ENCODE assay signal across 9 mouse cellular contexts in genomic region chr1:191808688-191809223, GRCm38 (mm10). TPM values are rescaled to one million over a fixed set of nuclear protein-coding genes. Genes with fewer than 3 reads are reported as not detected.
DNase-seq lines count a peak whose midpoint lies in the region; ATAC-seq and TF ChIP-seq lines count a peak whose summit lies in the region.
"Had no signal": no experiment of that assay in that cellular context is flagged by ENCODE, and none has a peak within 500 bp of the region (broad histone marks: within the 10 kb centered on the region; RNA-seq: fewer than 3 reads in every experiment).

No protein-coding gene starts in this region.

- H3K9ac ChIP-seq in stomach, embryonic 16.5 days (ENCODE audit: low read length) = no peak overlapping the region
- H3K9ac ChIP-seq: embryonic facial prominence, embryonic 12.5 days had no signal

- intact Hi-C loops in gastrocnemius, postnatal 36 days (cut with DNase I) = no loop called here

- no peak overlapping the region for H3K4me3 ChIP-seq in stomach, embryonic 16.5 days (replicated peaks; ENCODE audit: low read length)
- no peak overlapping the region for H3K4me3 ChIP-seq in thymus, adult 2 months (ENCODE audit: control insufficient read depth, insufficient read depth, low read length)
- H3K4me3 ChIP-seq: embryonic facial prominence, embryonic 12.5 days had no signal

- 69% methylated on average over 12 of the region's 12 CpGs for WGBS in stomach, embryonic 16.5 days
- WGBS in thymus, adult 2 months = 69% methylated on average over 12 of the region's 12 CpGs

- TF ChIP-seq POLR2A in thymus, adult 2 months (IDR thresholded peaks at IDR 0.05; ENCODE audit: control insufficient read depth, extremely low read depth, insufficient read depth, low read length, poor library complexity) = no peak

- H3K4me1 ChIP-seq in stomach, embryonic 16.5 days (ENCODE audit: control insufficient read depth, insufficient read depth, low read length) = no peaks in the 10 kb centered on the region
- H3K4me1 ChIP-seq in thymus, adult 2 months (replicated peaks; ENCODE audit: control insufficient read depth, insufficient read depth, low read length) = 0 out of 2 replicates have a peak, but pooled peaks cover 3% of the 10 kb centered on the region
- H3K4me1 ChIP-seq: embryonic facial prominence, embryonic 12.5 days had no signal

- no peak overlapping the region for H3K27ac ChIP-seq in stomach, embryonic 16.5 days (ENCODE audit: low read length)
- H3K27ac ChIP-seq in thymus, adult 2 months (ENCODE audit: control insufficient read depth, insufficient read depth, low read length) = no peak overlapping the region
- H3K27ac ChIP-seq: embryonic facial prominence, embryonic 12.5 days had no signal

- H3K36me3 ChIP-seq in stomach, embryonic 16.5 days (ENCODE audit: control insufficient read depth, insufficient read depth, low read length) = no peaks in the 10 kb centered on the region
- H3K36me3 ChIP-seq in thymus, adult 2 months (ENCODE audit: control insufficient read depth, insufficient read depth, low read length) = no peaks in the 10 kb centered on the region
- H3K36me3 ChIP-seq: embryonic facial prominence, embryonic 12.5 days had no signal

- peak; percentile 11 for DNase-seq in gastrocnemius, postnatal 25 days
- no peak for DNase-seq in gastrocnemius, postnatal 36 days
- DNase-seq in urinary bladder, postnatal 14 days (ENCODE audit: low spot score) = peak; percentile 11
- no peak for DNase-seq in urinary bladder, postnatal 25 days (ENCODE audit: low spot score)
- peak; percentile 44 for DNase-seq in layer of hippocampus, adult 9-11 months
- DNase-seq in thymus, adult 2 months = no peak

- H3K9me3 ChIP-seq in stomach, embryonic 16.5 days (replicated peaks; ENCODE audit: control insufficient read depth, low read length) = no peaks in the 10 kb centered on the region
- H3K9me3 ChIP-seq: embryonic facial prominence, embryonic 12.5 days had no signal

- H3K27me3 ChIP-seq in stomach, embryonic 16.5 days (ENCODE audit: control insufficient read depth, insufficient read depth, low read length) = no peaks in the 10 kb centered on the region
- H3K27me3 ChIP-seq in thymus, adult 2 months (ENCODE audit: control insufficient read depth, insufficient read depth, low read length) = no peaks in the 10 kb centered on the region
- H3K27me3 ChIP-seq: embryonic facial prominence, embryonic 12.5 days had no signal

- peak; percentile 62 for ATAC-seq in stomach, embryonic 16.5 days (ENCODE audit: insufficient read depth, low FRiP score)
- no peak for ATAC-seq in monocyte, adult 5-6 weeks (replicated peaks; ENCODE audit: insufficient number of reproducible peaks, low FRiP score, low TSS enrichment, poor library complexity, severe bottlenecking)

- TF ChIP-seq CTCF in thymus, adult 2 months (IDR thresholded peaks at IDR 0.05; ENCODE audit: borderline replicate concordance, control insufficient read depth, extremely low read depth, insufficient read depth, low read length, poor library complexity) = no peak

- no peak overlapping the region for H3K4me2 ChIP-seq in stomach, embryonic 16.5 days (ENCODE audit: low read depth, low read length)
- H3K4me2 ChIP-seq: embryonic facial prominence, embryonic 12.5 days had no signal

RNA-seq across cellular contexts. Expression of gene Nek2, which starts 12.5 kb away (rescaled TPM):
- total RNA-seq in gastrocnemius, postnatal 25 days (2021) = under 1 TPM; 0.26 to 0.80 TPM
- under 1 TPM; 0.47 to 0.54 TPM for total RNA-seq in gastrocnemius, postnatal 36 days (2021)
- 32.1 and 34.0 TPM in 2 replicates for polyA plus RNA-seq in stomach, embryonic 16.5 days (2015; fragmentation: Nextera tagmentation; extraction: Ambion mirVana)
- 0.97 to 3.6 TPM (median 1.1 TPM) in 3 replicates for total RNA-seq in monocyte, adult 5-6 weeks (2017)
- 14.9 and 24.3 TPM in 2 replicates for polyA plus RNA-seq in thymus, adult 2 months (2012; rRNA removed)

Comparison
In these comparisons a context has a peak if more than half of its experiments do, and no peak if none do; other contexts are left out.
1. DNase-seq: peak in gastrocnemius, postnatal 25 days (single experiment), urinary bladder, postnatal 14 days (single experiment) and layer of hippocampus, adult 9-11 months (single experiment); none in gastrocnemius, postnatal 36 days (0 of 2), urinary bladder, postnatal 25 days (single experiment) and thymus, adult 2 months (single experiment).